Mouse (Mus musculus) lung, postnatal 0 days (tissue): ENCODE results near the gene Ergic1. TPM values are rescaled to one million over a fixed set of nuclear protein-coding genes. Genes with fewer than 3 reads are reported as not detected.

Source experiments
- ATAC-seq: fragments of 200-750 bp; cut with Nextera tagmentation; 2 replicates; pipeline ENCODE4 v1.8.0; 2017; ENCODE audit warnings: moderate library complexity
- DNase-seq: peaks from one replicate; pipeline ENCODE4 v3.0.0-alpha.2; 2016; ENCODE audit warnings: low spot score
- H3K27ac ChIP-seq: fragments of 300-500 bp; sonication (generic); 2 replicates; pipeline ENCODE4 v1.5.1; 2014; ENCODE audit warnings: antibody characterized with exemption, mild to moderate bottlenecking, low read length, mixed read lengths
- H3K27me3 ChIP-seq: fragments of 300-500 bp; sonication (generic); replicated peaks from 2 replicates; pipeline ENCODE4 v1.6.1; 2014; ENCODE audit warnings: low read length, mixed read lengths; ENCODE audit not compliant: insufficient read depth
- H3K36me3 ChIP-seq: fragments of 300-500 bp; sonication (generic); 2 replicates; pipeline ENCODE4 v1.6.1; 2014; ENCODE audit warnings: low read length, mixed read lengths; ENCODE audit not compliant: insufficient read depth
- H3K4me1 ChIP-seq: fragments of 300-500 bp; sonication (generic); 2 replicates; pipeline ENCODE4 v1.6.1; 2014; ENCODE audit warnings: antibody characterized with exemption, low read depth, low read length, mixed read lengths; ENCODE audit not compliant: insufficient read depth
- H3K4me2 ChIP-seq: fragments of 300-500 bp; sonication (generic); replicated peaks from 2 replicates; pipeline ENCODE4 v1.6.1; 2014; ENCODE audit warnings: low read depth, mild to moderate bottlenecking, low read length, moderate library complexity, mixed read lengths
- H3K4me3 ChIP-seq: fragments of 300-500 bp; sonication (generic); 2 replicates; pipeline ENCODE4 v1.5.1; 2014; ENCODE audit warnings: low read depth, low read length
- H3K9ac ChIP-seq: fragments of 300-500 bp; sonication (generic); replicated peaks from 2 replicates; pipeline ENCODE4 v1.6.1; 2014; ENCODE audit warnings: low read depth, mild to moderate bottlenecking
- H3K9me3 ChIP-seq: fragments of 300-500 bp; sonication (generic); 2 replicates; pipeline ENCODE4 v1.6.1; 2016; ENCODE audit warnings: low read length, mixed read lengths
- CTCF ChIP-seq: IDR thresholded peaks from 2 replicates; pipeline ENCODE4 v1.5.1; 2016; ENCODE audit warnings: antibody characterized with exemption, mild to moderate bottlenecking
- EP300 ChIP-seq: IDR thresholded peaks from 2 replicates; pipeline ENCODE4 v1.6.1; 2016; ENCODE audit warnings: antibody characterized with exemption, mild to moderate bottlenecking, control low read depth
- WGBS: fragments of 180-500 bp; shearing (Covaris S2); extraction: QIAGEN DNeasy Blood & Tissue Kit; methylation state at CpG from one replicate; pipeline ENCODE4 v1.1.7; 2014; 5-methylcytosine and 5-hydroxymethylcytosine counted together
- polyA plus RNA-seq: library from polyadenylated mRNA; unstranded; fragments of >200 nt; fragmentation: Nextera tagmentation; extraction: Ambion mirVana; gene quantifications from 2 replicates; pipeline ENCODE4 v1.2.1, GENCODE M21; 2015

Ergic1 gene
- polyA plus RNA-seq, 1 experiment from 2014 or later, result 50.6 TPM

GRCm38 (mm10) chr17:26621912-26622311 is 60.6 kb downstream of the Ergic1 start:
- H3K4me2 ChIP-seq, result no peak overlapping the region
- DNase-seq, result no peak
- WGBS, result 76% methylated on average over 5 of the region's 5 CpGs
- no peak overlapping the region for H3K9ac ChIP-seq
- H3K27ac ChIP-seq, result peak overlapping the region; percentile 94
- no peak for TF ChIP-seq CTCF
- H3K4me1 ChIP-seq, result peaks cover 14% of the 10 kb centered on the region
- no peaks in the 10 kb centered on the region for H3K9me3 ChIP-seq
- ATAC-seq, result no peak
- no peak overlapping the region for H3K4me3 ChIP-seq
- H3K36me3 ChIP-seq, result no peaks in the 10 kb centered on the region; the same call in 1 of the 2 replicates
- no peaks in the 10 kb centered on the region for H3K27me3 ChIP-seq

- no peak overlapping the region for H3K27ac ChIP-seq
- no peaks in the 10 kb centered on the region for H3K27me3 ChIP-seq
- 95% methylated on average over 6 of the region's 6 CpGs for WGBS
- no peaks in the 10 kb centered on the region for H3K9me3 ChIP-seq
- H3K9ac ChIP-seq, result no peak overlapping the region
- H3K36me3 ChIP-seq, result peaks cover 3% of the 10 kb centered on the region; the same call in 1 of the 2 replicates
- no peak for TF ChIP-seq CTCF
- no peak for TF ChIP-seq EP300
- H3K4me2 ChIP-seq, result no peak overlapping the region
- no peak overlapping the region for H3K4me3 ChIP-seq
- peaks cover 10% of the 10 kb centered on the region for H3K4me1 ChIP-seq
- DNase-seq (no peak), ATAC-seq (no peak)
These were observed 62.7 kb downstream of the Ergic1 start for GRCm38 (mm10) chr17:26623991-26624390.

GRCm38 (mm10) chr17:26624999-26625398 is 63.7 kb downstream of the Ergic1 start:
- DNase-seq, result no peak
- no peaks in the 10 kb centered on the region for H3K9me3 ChIP-seq
- 92% methylated on average over 9 of the region's 10 CpGs for WGBS
- no peaks in the 10 kb centered on the region for H3K27me3 ChIP-seq
- no peak overlapping the region for H3K4me3 ChIP-seq
- H3K4me2 ChIP-seq, result no peak overlapping the region
- no peak overlapping the region for H3K9ac ChIP-seq
- ATAC-seq, result no peak
- no peak for TF ChIP-seq CTCF
- TF ChIP-seq EP300, result no peak
- peaks cover 3% of the 10 kb centered on the region; the same call in 1 of the 2 replicates for H3K36me3 ChIP-seq
- H3K27ac ChIP-seq, result no peak overlapping the region
- peaks cover 10% of the 10 kb centered on the region for H3K4me1 ChIP-seq

- peaks cover 3% of the 10 kb centered on the region; the same call in 1 of the 2 replicates for H3K36me3 ChIP-seq
- no peak for ATAC-seq
These were observed 64.3 kb downstream of the Ergic1 start for GRCm38 (mm10) chr17:26625521-26626010.

GRCm38 (mm10) chr17:26628479-26628878 is 67.2 kb downstream of the Ergic1 start:
- Histone ChIP-seq H3K4me1 (no peaks in the 10 kb centered on the region), H3K9me3 (no peaks in the 10 kb centered on the region), H3K27ac (no peak overlapping the region), H3K36me3 (peaks cover 3% of the 10 kb centered on the region; the same call in 1 of the 2 replicates), H3K27me3 (no peaks in the 10 kb centered on the region), H3K9ac (no peak overlapping the region), H3K4me2 (no peak overlapping the region), H3K4me3 (no peak overlapping the region)
- DNase-seq (no peak), ATAC-seq (0 out of 2 replicates have a peak, but pooled peaks have one; percentile 36)
- 0 out of 2 replicates have a peak, but pooled peaks have one; percentile 13 for TF ChIP-seq EP300
- peak; percentile 63 for TF ChIP-seq CTCF
- 84% methylated on average over 6 of the region's 6 CpGs for WGBS

More at GRCm38 (mm10) chr17:26625521-26626010, 64.3 kb downstream of the Ergic1 start:
- H3K4me2 ChIP-seq, result no peak overlapping the region
- H3K27ac ChIP-seq, result no peak overlapping the region
- TF ChIP-seq CTCF (no peak), EP300 (no peak)
- no peak for DNase-seq
- H3K27me3 ChIP-seq, result no peaks in the 10 kb centered on the region
- no peak overlapping the region for H3K4me3 ChIP-seq
- no peaks in the 10 kb centered on the region for H3K9me3 ChIP-seq
- H3K4me1 ChIP-seq, result peaks cover 9% of the 10 kb centered on the region
- no peak overlapping the region for H3K9ac ChIP-seq
- WGBS, result 91% methylated on average over 2 of the region's 2 CpGs

GRCm38 (mm10) chr17:26628936-26629335 is 67.6 kb downstream of the Ergic1 start:
- no peak for DNase-seq
- H3K9me3 ChIP-seq, result no peaks in the 10 kb centered on the region
- no peaks in the 10 kb centered on the region for H3K27me3 ChIP-seq
- H3K4me3 ChIP-seq, result no peak overlapping the region
- H3K27ac ChIP-seq, result no peak overlapping the region
- H3K4me2 ChIP-seq, result no peak overlapping the region
- H3K9ac ChIP-seq, result no peak overlapping the region
- H3K4me1 ChIP-seq, result no peaks in the 10 kb centered on the region
- ATAC-seq, result no peak
- TF ChIP-seq EP300 (no peak), CTCF (no peak)
- peaks cover 3% of the 10 kb centered on the region; the same call in 1 of the 2 replicates for H3K36me3 ChIP-seq
- 98% methylated on average over 3 of the region's 3 CpGs for WGBS
